Mouse (Mus musculus): ENCODE measurements at regions not wholly inside any gene's neighbourhood (a gene's known extent, or its start where the extent isn't known, plus 50 kb on each side); places are given as distances from the start of the nearest gene placed in this dataset.

- Histone ChIP-seq H3K36me3 (no peaks in the 10 kb centered on the region), H3K4me3 (no peak overlapping the region), H3K27me3 (no peaks in the 10 kb centered on the region), H3K9me3 (no peaks in the 10 kb centered on the region), H3K9ac (no peak overlapping the region), H3K4me1 (replicated peaks) (no peaks in the 10 kb centered on the region), H3K4me2 (no peak overlapping the region), H3K27ac (no peak overlapping the region)
- WGBS: 87% methylated on average over 5 of the region's 5 CpGs
- no peak for ATAC-seq (ENCODE audit: low FRiP score)
These were observed 233.3 kb downstream of the Gm7489 start for GRCm38 (mm10) chr15:54117967-54118538.

GRCm38 (mm10) chr15:54120456-54120855, 235.8 kb downstream of the Gm7489 start:
- H3K36me3 ChIP-seq: no peaks in the 10 kb centered on the region
- no peak overlapping the region for H3K4me2 ChIP-seq
- H3K9ac ChIP-seq: no peak overlapping the region
- H3K4me3 ChIP-seq: no peak overlapping the region
- H3K27me3 ChIP-seq: no peaks in the 10 kb centered on the region
- no peak overlapping the region for H3K27ac ChIP-seq
- H3K9me3 ChIP-seq: no peaks in the 10 kb centered on the region
- 87% methylated on average over 3 of the region's 3 CpGs for WGBS
- no peak for ATAC-seq (ENCODE audit: low FRiP score)
- no peaks in the 10 kb centered on the region for H3K4me1 ChIP-seq (replicated peaks)

GRCm38 (mm10) chr15:54164350-54164749, 279.6 kb downstream of the Gm7489 start:
- H3K9me3 ChIP-seq: no peaks in the 10 kb centered on the region
- no peak overlapping the region for H3K27ac ChIP-seq
- H3K9ac ChIP-seq: no peak overlapping the region
- H3K27me3 ChIP-seq: no peaks in the 10 kb centered on the region
- 74% methylated on average over 1 of the region's 1 CpGs for WGBS
- no peak for ATAC-seq (ENCODE audit: low FRiP score)
- no peaks in the 10 kb centered on the region for H3K36me3 ChIP-seq
- H3K4me3 ChIP-seq: no peak overlapping the region
- no peak overlapping the region for H3K4me2 ChIP-seq
- no peaks in the 10 kb centered on the region for H3K4me1 ChIP-seq (replicated peaks)

GRCm38 (mm10) chr15:54167842-54168361, 283.2 kb downstream of the Gm7489 start:
- H3K36me3 ChIP-seq: no peaks in the 10 kb centered on the region
- H3K27me3 ChIP-seq: no peaks in the 10 kb centered on the region
- no peak overlapping the region for H3K27ac ChIP-seq
- no peak overlapping the region for H3K4me2 ChIP-seq
- WGBS: 88% methylated on average over 3 of the region's 3 CpGs
- ATAC-seq (ENCODE audit: low FRiP score): no peak
- H3K9ac ChIP-seq: no peak overlapping the region
- H3K9me3 ChIP-seq: no peaks in the 10 kb centered on the region
- no peak overlapping the region for H3K4me3 ChIP-seq
- H3K4me1 ChIP-seq (replicated peaks): no peaks in the 10 kb centered on the region

- no peaks in the 10 kb centered on the region for H3K27me3 ChIP-seq
- 88% methylated on average over 2 of the region's 2 CpGs for WGBS
- no peaks in the 10 kb centered on the region for H3K9me3 ChIP-seq
- H3K36me3 ChIP-seq: no peaks in the 10 kb centered on the region
- no peak overlapping the region for H3K27ac ChIP-seq
- H3K4me3 ChIP-seq: no peak overlapping the region
- H3K4me2 ChIP-seq: no peak overlapping the region
- no peak overlapping the region for H3K9ac ChIP-seq
- no peak for ATAC-seq (ENCODE audit: low FRiP score)
- H3K4me1 ChIP-seq (replicated peaks): no peaks in the 10 kb centered on the region
These were observed 292.5 kb downstream of the Gm7489 start for GRCm38 (mm10) chr15:54177221-54177620.

- 96% methylated on average over 3 of the region's 3 CpGs for WGBS
- no peaks in the 10 kb centered on the region for H3K36me3 ChIP-seq
- H3K27ac ChIP-seq: no peak overlapping the region
- H3K4me2 ChIP-seq: no peak overlapping the region
- H3K27me3 ChIP-seq: no peaks in the 10 kb centered on the region
- no peak overlapping the region for H3K4me3 ChIP-seq
- ATAC-seq (ENCODE audit: low FRiP score): no peak
- no peaks in the 10 kb centered on the region for H3K4me1 ChIP-seq (replicated peaks)
- H3K9me3 ChIP-seq: no peaks in the 10 kb centered on the region
- H3K9ac ChIP-seq: no peak overlapping the region
These were observed 293.1 kb downstream of the Gm7489 start for GRCm38 (mm10) chr15:54177791-54178190.

Measured in hindbrain, embryonic 13.5 days (tissue).